Mouse (Mus musculus): ENCODE data around the gene Jam2. TPM values are rescaled to one million over a fixed set of nuclear protein-coding genes. Genes with fewer than 3 reads are reported as not detected.

The Jam2 gene
- total and polyA plus RNA-seq, 3 experiments: 55.4 to 81.0 (median 77.9) TPM

DNA sequence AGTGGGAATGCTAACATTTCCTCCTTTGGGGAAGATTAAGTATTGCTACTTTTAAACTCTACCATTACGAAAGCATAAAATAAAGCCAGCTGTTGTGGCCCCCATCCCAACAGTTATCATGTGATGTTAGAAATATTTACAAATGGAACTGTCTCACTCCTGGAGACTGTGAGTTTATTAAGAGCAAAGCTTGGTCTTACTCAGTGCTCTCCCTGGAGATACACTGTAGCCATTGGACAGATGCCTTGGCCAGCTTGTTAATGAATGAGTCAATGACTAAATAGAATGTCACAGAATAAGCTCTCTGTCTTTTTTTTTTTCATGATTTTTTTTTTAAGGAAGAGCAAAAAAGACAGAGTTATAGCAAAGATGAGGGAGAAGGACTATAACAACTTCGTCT is 2.5 kb upstream of the Jam2 start:
- DNase-seq: peak in 1 of 2 experiments; percentile 64
- Histone ChIP-seq H3K27ac (no peak overlapping the region; the same call in 1 of the 2 replicates), H3K4me3 (no peak overlapping the region), H3K79me2 (replicated peaks; ENCODE audit: control insufficient read depth, insufficient read depth, low read length) (no peaks in the 10 kb centered on the region), H3K36me3 (ENCODE audit: control insufficient read depth, insufficient read depth, low read length) (0 out of 2 replicates have a peak, but pooled peaks cover 2% of the 10 kb centered on the region), H3K4me1 (ENCODE audit: control insufficient read depth, insufficient read depth, low read length) (peaks cover 3% of the 10 kb centered on the region), H3K9ac (ENCODE audit: low read depth, low read length) (no peak overlapping the region), H3K27me3 (ENCODE audit: control insufficient read depth, insufficient read depth, low read length) (no peaks in the 10 kb centered on the region)
- intact Hi-C loops (cut with DNase I): no loop called here
- TF ChIP-seq CTCF (IDR thresholded peaks at IDR 0.05): no peak
- no peak for TF ChIP-seq POLR2A (IDR thresholded peaks at IDR 0.05; ENCODE audit: insufficient read depth, low read depth, low read length)
- TF ChIP-seq EP300 (IDR thresholded peaks at IDR 0.05; ENCODE audit: insufficient read depth, low read depth, low read length): no peak
- WGBS: 79% methylated on average over 2 of the region's 2 CpGs

DNA sequence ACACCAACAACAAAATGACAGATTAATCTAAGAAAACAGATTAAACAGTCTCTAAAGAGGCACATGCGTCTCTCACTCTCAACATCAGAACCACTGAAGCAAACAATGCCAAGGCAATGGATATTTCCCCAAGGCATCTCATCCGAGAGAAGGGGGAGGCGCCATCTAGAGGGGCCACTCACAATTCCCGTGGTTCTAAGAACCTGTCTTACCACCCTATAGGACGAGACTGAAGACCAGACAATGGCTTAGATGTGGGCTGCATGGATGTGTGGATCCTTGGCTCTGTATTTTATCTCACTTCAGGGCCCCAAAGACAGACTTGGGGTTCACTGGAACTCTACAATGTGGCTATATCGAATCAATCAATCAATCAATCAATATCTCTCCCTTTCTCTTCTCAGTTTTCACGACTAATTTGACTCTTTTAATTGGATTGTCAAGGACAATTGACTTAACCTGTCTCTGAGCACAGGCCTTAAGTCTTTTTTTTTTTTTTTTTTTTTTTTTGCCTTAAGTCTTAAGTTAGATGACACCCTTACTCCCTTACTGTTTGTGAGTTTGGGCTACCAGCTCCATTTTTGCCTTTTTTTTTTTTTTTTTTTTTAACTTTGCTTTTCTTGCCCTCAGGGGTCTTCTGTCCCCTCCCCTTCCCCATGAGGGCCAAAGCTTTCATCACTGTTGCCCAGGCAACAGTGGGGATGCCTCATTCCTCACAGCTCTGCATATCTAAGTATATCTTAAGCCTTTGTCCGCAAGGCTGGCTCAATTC is 1.2 kb upstream of the Jam2 start:
- Histone ChIP-seq H3K9ac (ENCODE audit: low read depth, low read length) (peak overlapping the region; percentile 58; the same call in 1 of the 2 replicates), H3K27me3 (ENCODE audit: control insufficient read depth, insufficient read depth, low read length) (no peaks in the 10 kb centered on the region), H3K27ac (peak overlapping the region; percentile 90), H3K79me2 (replicated peaks; ENCODE audit: control insufficient read depth, insufficient read depth, low read length) (no peaks in the 10 kb centered on the region), H3K4me3 (peak overlapping the region; percentile 90), H3K36me3 (ENCODE audit: control insufficient read depth, insufficient read depth, low read length) (peaks cover 4% of the 10 kb centered on the region; the same call in 1 of the 2 replicates), H3K4me1 (ENCODE audit: control insufficient read depth, insufficient read depth, low read length) (peaks cover 3% of the 10 kb centered on the region)
- peak; percentile 42 for TF ChIP-seq CTCF (IDR thresholded peaks at IDR 0.05)
- no peak for TF ChIP-seq EP300 (IDR thresholded peaks at IDR 0.05; ENCODE audit: insufficient read depth, low read depth, low read length)
- WGBS: 46% methylated on average over 8 of the region's 8 CpGs
- intact Hi-C loops (cut with DNase I): loop anchor here (1.0 kb wide), 1 partner anchor 37 kb away; the partner anchor contains the start of gene Mrpl39
- DNase-seq: no peak

DNA sequence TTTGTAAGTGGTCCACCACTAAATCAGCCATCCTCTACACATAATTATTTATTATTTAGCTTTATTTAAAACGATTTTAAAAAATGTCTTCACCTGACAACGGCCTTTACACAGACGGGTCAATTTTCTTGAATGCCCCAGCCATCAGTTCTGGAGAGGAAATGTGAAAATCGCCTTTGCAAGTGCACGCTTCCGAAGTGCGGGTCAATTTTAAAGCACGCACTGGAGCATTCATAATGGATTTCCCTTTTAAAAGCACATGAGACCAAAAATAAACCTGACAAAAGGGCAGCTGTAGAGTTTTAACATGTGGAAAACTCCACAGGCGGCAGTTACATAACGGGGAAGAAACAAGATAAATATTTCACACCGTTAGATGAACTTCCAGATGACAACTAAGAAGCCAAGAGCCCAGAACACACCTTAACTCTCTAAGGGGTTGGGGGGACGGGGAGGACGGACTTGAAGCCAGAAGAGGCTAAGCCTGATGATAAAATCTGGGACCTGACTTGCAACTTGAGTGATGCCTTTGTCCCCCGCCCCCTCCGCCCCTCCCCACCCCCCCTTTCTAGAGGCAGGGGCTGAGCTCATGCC is 558 bp upstream of the Jam2 start:
- peak overlapping the region; percentile 90 for H3K27ac ChIP-seq
- H3K79me2 ChIP-seq (replicated peaks; ENCODE audit: control insufficient read depth, insufficient read depth, low read length): no peaks in the 10 kb centered on the region; the same call in 1 of the 2 replicates
- WGBS: 1% methylated on average over 15 of the region's 15 CpGs
- H3K4me1 ChIP-seq (ENCODE audit: control insufficient read depth, insufficient read depth, low read length): peaks cover 3% of the 10 kb centered on the region
- no peaks in the 10 kb centered on the region for H3K27me3 ChIP-seq (ENCODE audit: control insufficient read depth, insufficient read depth, low read length)
- H3K9ac ChIP-seq (ENCODE audit: low read depth, low read length): peak overlapping the region; percentile 91
- H3K4me3 ChIP-seq: peak overlapping the region; percentile 90
- H3K36me3 ChIP-seq (ENCODE audit: control insufficient read depth, insufficient read depth, low read length): peaks cover 9% of the 10 kb centered on the region
- peak; percentile 32; the same call in 1 of the 2 replicates for TF ChIP-seq POLR2A (IDR thresholded peaks at IDR 0.05; ENCODE audit: insufficient read depth, low read depth, low read length)
- TF ChIP-seq CTCF (IDR thresholded peaks at IDR 0.05): no peak
- TF ChIP-seq EP300 (IDR thresholded peaks at IDR 0.05; ENCODE audit: insufficient read depth, low read depth, low read length): no peak
- no peak for DNase-seq
- intact Hi-C loops (cut with DNase I): loop anchor here (1.0 kb wide), 1 partner anchor 38 kb away; the partner anchor contains the start of gene Mrpl39

DNA sequence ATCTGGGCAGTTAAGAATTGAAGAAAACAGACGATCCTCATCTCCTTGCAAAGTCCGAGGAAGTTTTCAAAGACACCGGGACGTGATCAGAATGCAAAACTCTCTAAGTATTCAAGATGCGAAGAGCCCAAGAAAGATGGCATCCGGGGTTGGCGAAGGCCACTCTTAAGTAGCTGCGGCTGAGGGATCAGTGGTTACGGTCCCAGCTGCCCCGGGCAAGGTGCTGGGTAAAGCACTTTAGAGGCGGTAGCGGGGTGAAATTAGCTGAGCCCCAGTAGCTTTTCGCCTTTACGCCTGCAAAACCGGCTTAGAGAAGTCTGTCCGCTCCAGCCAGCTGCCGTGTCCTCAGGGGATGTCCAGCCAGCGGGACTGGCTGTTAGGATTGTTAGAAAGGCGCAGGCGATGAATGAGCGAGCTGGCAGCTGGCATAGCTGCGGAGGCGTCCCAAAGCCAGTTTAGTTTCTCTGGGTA is 873 bp downstream of the Jam2 start:
- peak overlapping the region; percentile 90 for H3K27ac ChIP-seq
- H3K4me3 ChIP-seq: peak overlapping the region; percentile 90
- peaks cover 6% of the 10 kb centered on the region for H3K4me1 ChIP-seq (ENCODE audit: control insufficient read depth, insufficient read depth, low read length)
- DNase-seq: peak; percentile 64 to 70
- H3K9ac ChIP-seq (ENCODE audit: low read depth, low read length): peak overlapping the region; percentile 91
- H3K27me3 ChIP-seq (ENCODE audit: control insufficient read depth, insufficient read depth, low read length): no peaks in the 10 kb centered on the region
- under 1% methylated on average over 23 of the region's 23 CpGs for WGBS
- TF ChIP-seq EP300 (IDR thresholded peaks at IDR 0.05; ENCODE audit: insufficient read depth, low read depth, low read length) (0 out of 2 replicates have a peak, but pooled peaks have one; percentile 31), POLR2A (IDR thresholded peaks at IDR 0.05; ENCODE audit: insufficient read depth, low read depth, low read length) (peak; percentile 43; the same call in 1 of the 2 replicates), CTCF (IDR thresholded peaks at IDR 0.05) (no peak)
- H3K36me3 ChIP-seq (ENCODE audit: control insufficient read depth, insufficient read depth, low read length): peaks cover 16% of the 10 kb centered on the region
- H3K79me2 ChIP-seq (replicated peaks; ENCODE audit: control insufficient read depth, insufficient read depth, low read length): no peaks in the 10 kb centered on the region; the same call in none of the 2 replicates
- intact Hi-C loops (cut with DNase I): loop anchor here (1.0 to 2.0 kb wide), 2 partner anchors 43 to 60 kb away; partner anchors contain the start of genes Atp5j and Gabpa

DNA sequence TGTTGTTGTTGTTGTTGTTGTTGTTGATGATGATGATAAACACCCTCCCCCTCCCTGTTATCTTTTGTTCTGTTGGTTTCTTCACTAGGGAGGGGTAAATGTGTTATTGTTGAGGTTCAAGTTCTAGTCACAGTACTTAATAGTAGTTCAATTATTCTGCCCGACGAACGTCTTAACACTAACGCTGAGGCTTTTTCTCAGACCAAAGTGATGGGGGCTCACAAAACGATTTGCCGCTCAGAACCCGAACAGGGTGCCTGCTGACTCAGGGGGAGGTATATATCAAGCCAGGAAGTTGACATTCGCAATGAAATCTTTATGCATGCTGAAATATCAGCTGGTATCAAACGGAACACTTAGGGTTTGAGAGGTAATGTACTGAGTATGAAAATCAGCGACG is 1.4 kb downstream of the Jam2 start:
- peak overlapping the region; percentile 90 for H3K4me3 ChIP-seq
- peak overlapping the region; percentile 71 for H3K9ac ChIP-seq (ENCODE audit: low read depth, low read length)
- WGBS: 30% methylated on average over 11 of the region's 11 CpGs
- peaks cover 19% of the 10 kb centered on the region for H3K36me3 ChIP-seq (ENCODE audit: control insufficient read depth, insufficient read depth, low read length)
- no peaks in the 10 kb centered on the region for H3K27me3 ChIP-seq (ENCODE audit: control insufficient read depth, insufficient read depth, low read length)
- intact Hi-C loops (cut with DNase I): loop anchor here (1.0 to 2.0 kb wide), 2 partner anchors 42 to 59 kb away; partner anchors contain the start of genes Atp5j and Gabpa
- no peak for TF ChIP-seq POLR2A (IDR thresholded peaks at IDR 0.05; ENCODE audit: insufficient read depth, low read depth, low read length)
- no peak for TF ChIP-seq EP300 (IDR thresholded peaks at IDR 0.05; ENCODE audit: insufficient read depth, low read depth, low read length)
- TF ChIP-seq CTCF (IDR thresholded peaks at IDR 0.05): no peak
- H3K79me2 ChIP-seq (replicated peaks; ENCODE audit: control insufficient read depth, insufficient read depth, low read length): no peaks in the 10 kb centered on the region; the same call in none of the 2 replicates
- H3K4me1 ChIP-seq (ENCODE audit: control insufficient read depth, insufficient read depth, low read length): peaks cover 6% of the 10 kb centered on the region
- DNase-seq: no peak
- H3K27ac ChIP-seq: peak overlapping the region; percentile 90
